Mouse (Mus musculus) left cerebral cortex, adult 18-20 months (tissue): ENCODE results near the gene Rgs9. TPM values are rescaled to one million over a fixed set of nuclear protein-coding genes. Genes with fewer than 3 reads are reported as not detected.
A peak's percentile ranks its signal among the peaks of the same experiment; 100 is the strongest.

Source experiments
- DNase-seq, 2 experiments: peaks; one replicate each; pipeline ENCODE4 v3.0.0; 2021 to 2022; ENCODE audit warnings: low spot score in 2 of 2, mixed read lengths in 1 of 2
- total RNA-seq, 2 experiments: library from RNA; stranded (reverse); gene quantifications; 2 replicates each; pipeline ENCODE4 v1.2.3; 2021

The Rgs9 gene
- total RNA-seq, 2 experiments from 2014 or later: 35.8 to 56.5 TPM

DNA sequence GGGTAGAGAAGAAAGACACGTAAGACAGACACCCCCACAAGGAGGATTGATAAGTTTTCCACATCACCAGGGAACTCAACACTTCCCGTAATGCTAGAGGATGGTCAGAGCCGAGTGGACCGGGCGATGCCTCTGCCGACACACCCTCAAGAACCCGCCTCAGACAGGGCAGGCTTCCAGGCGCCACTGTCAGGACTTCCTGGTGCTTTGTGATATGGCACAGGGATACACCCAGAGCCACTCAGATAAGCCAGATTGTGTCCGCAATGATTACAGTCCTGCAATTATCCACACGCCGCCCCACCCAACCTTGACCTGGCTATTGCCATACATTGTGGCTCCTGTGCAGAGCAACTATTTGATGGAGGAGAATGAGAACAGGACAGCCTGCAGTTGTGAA, 117.6 kb downstream of the Rgs9 start:
- no peak for DNase-seq

DNA sequence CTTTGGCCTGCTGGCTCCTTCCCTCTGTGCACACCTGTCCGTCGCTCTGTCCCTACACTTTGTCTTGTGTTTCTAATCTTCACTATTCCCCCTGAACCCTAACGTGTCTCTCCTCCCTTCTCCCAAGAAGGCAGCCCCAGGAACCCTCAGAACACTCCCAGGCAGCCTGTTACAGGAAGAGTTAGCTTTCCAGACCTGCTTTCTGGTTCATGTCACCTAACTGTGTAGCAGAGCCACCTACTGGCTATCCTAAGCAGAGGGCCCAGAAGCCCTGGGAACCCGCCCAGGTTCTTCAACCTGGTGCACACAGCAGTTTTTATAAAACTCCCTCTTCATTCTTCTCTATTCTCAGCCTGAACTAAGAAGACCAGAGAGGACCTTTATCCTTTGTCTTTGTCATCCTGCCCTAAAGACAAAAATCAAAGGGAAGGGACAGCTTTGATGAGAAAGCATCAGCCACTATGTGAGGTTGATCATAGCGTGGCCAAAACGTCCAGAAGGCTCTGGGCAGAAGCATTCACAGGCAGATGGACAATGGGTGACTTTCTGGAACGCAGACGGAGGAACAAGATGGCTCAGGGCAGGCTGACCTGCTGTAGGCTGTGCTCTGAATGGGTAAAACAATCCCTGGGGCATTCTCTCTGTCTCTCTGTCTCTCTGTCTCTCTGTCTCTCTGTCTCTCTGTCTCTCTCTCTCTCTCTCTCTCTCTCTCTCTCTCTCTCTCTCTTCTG, 119.0 kb downstream of the Rgs9 start:
- DNase-seq: peak; percentile 48 to 52

DNA sequence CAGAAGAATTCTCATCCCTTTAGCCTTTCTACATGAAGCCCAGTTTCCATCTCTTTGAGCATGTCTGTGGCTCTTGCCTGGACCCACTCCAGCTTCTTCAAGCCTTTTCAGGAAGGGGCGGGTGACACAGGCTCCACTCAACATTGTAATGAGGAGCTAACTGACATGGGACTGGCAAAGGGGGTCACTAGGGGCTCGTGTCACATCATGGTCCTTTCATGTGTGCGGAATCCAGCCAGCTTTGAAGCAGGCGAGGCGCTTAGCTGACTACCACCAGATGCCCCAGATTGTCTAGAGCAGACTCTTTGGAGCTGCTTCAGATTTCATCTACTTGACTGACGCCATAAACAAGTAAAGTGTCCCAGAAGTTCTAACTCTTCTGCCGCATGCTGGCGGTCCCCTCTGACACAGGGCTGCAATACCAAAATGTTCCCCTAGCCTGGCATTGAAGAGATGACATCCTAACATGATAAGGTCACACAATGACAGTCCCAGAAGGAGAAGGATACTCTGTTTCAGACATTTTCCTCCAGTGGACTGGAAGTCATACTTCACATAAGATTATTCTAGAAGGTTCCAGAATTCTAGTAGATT, 122.5 kb downstream of the Rgs9 start:
- no peak for DNase-seq

Other genes starting within 250 kb of the Rgs9 start
- not detected for gene E030025P04Rik, start 153.8 kb downstream of the Rgs9 start, total RNA-seq
- 10 to 100 TPM; 48.2 to 49.2 TPM for gene Gna13, start 64.7 kb upstream of the Rgs9 start, total RNA-seq
- not detected for gene 9930022D16Rik, start 115.8 kb upstream of the Rgs9 start, total RNA-seq
- 10 to 100 TPM; 49.2 to 56.1 TPM for gene Amz2, start 127.8 kb upstream of the Rgs9 start, total RNA-seq
- gene Arsg, start 175.2 kb upstream of the Rgs9 start, total RNA-seq: 10 to 100 TPM; 12.0 to 14.7 TPM
- gene Slc16a6, start 175.5 kb upstream of the Rgs9 start, total RNA-seq: 10 to 100 TPM in 1 of 2 experiments, 1 to 10 TPM in 1; 8.9 to 11.3 TPM